Mouse (Mus musculus) common myeloid progenitor, adult 5-6 weeks (primary cell): ENCODE measurements around the gene Adcy1. TPM values are rescaled to one million over a fixed set of nuclear protein-coding genes. Genes with fewer than 3 reads are reported as not detected.

Experiments
- ATAC-seq: replicated peaks from 2 replicates; pipeline ENCODE4 v1.8.0; 2016; ENCODE audit warnings: low read depth, mild to moderate bottlenecking, moderate TSS enrichment, inconsistent platforms; ENCODE audit not compliant: poor library complexity, severe bottlenecking
- total RNA-seq: library from RNA; stranded (forward); fragments of 200-1000, 187-1606 nt; gene quantifications from 2 replicates; pipeline ENCODE4 v1.2.3, GENCODE M21; 2017

The Adcy1 gene
- total RNA-seq, 1 experiment from 2014 or later = not detected

DNA sequence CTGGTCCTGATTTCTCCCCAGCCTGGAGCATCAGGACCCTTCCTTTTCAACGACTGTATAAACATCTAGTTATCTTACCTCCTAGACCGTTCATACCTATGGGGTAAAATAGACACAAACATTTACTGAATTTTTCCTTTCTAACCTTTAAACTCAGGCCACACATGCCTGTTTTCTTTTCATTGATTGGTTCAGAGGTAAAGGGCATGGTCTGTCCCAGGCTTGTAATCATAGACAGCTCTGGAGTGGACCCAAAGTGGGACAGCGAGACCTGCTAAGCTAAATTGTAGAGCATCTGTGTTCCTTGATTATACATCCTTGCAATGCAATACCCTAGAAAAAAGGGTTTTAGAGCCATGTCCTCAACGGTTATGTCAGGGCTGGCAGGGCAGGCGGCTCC, 70.4 kb downstream of the Adcy1 start:
- no peak for ATAC-seq

DNA sequence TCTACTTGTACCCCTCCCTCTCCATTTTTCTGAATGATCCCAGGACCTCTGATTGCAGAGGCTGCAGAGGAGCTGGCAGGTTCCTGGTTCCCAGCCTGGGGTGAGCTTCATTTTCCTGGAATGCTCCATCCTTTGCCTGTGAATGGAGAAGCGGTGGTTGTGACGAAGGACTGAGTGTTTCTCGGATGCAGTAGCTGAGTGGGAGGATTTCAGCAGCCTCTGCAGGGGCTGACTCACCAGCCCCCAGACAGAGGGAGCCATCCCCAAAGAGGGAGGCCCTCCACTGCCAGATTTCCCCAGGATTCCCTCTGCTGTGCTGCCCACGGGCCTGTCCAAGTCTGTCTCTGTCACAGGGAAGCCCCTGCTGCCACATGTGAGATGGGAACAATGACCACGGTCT, 71.0 kb downstream of the Adcy1 start:
- ATAC-seq = no peak

DNA sequence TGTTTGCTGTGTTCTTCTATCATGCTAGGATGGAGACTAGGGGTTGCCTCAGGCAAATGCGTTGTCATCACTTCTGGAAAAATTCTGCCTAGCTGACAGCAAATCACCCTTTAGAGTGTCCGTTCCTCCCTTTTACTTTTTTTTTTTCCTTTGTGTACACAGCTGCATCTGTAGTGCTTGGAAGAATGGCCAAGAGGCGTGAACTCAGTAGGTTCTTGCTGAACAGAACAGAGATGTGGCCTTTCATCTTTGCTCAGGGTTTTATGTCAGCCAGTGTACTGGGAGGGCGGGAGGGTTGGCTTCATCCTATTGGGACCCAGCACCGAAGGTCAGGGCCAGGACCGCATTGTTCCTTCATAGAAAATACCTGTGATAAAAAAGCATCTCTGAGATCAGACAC, 72.0 kb downstream of the Adcy1 start:
- no peak for ATAC-seq

DNA sequence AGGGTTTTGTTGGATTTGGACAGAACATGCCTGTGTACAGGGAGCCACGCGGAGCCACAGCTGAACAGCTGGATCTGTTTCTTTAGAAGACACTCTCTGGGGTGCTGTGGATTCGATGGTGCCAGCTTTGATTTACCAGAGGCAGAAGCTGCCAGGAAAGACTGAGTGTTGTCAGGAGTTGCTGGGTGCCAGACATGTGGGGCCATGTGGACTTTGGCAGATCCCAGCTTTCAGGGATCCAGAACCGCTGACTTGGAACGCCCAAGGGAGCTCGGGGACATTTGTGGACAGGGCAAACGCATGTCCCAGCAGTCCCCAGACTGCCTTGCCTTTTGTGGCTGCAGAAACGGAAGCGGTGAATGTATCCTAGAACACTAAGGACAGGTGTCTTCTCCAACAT, 72.5 kb downstream of the Adcy1 start:
- ATAC-seq = no peak

DNA sequence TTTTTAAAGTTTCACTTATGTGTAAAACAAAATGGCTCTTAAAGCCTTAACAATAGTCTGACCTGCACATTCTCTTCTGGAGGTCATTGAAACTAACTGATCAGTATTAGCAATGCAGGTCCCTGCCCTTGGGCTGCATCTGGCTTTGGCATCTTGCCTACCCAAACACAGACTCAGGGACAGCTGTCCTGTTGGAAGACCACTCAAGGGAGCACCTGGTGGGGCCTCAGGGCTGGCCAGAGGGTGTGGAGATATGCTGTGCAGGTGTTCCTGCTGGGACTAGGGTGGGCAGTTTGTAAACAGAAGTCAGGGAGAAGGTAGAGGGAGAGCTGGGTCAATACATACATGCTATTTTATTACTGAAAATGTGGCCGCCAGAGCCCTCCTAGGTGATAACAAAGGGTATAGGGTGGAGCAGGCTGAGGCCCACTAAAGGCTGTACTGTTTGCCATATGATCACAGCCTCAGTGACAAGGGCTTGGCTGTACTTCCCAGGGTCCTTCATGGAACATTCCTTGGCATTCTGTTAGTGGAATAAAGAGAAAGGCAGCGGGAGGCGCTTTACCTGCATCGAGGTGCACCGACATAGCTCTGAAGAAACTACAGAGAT, 73.1 kb downstream of the Adcy1 start:
- ATAC-seq = no peak

DNA sequence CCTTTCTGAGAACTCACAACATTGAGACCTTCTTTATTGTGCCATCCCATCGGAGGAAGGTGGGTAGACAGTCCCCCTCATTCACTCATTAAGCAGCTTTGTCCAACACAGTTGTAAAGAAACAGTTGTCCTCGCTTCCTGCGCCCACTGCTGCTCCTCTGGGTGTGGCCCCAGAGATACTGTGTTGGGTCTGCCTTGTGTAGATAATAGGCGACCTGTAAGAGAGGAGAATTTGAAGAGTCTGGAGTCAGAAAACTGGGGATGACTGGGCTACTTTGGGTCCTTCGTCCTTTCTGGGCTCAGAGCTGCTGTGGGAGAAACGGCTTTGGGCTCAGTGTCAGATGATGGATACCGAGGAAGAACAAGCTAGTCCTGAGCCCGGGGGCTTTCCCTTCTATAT, 75.1 kb downstream of the Adcy1 start:
- no peak for ATAC-seq

DNA sequence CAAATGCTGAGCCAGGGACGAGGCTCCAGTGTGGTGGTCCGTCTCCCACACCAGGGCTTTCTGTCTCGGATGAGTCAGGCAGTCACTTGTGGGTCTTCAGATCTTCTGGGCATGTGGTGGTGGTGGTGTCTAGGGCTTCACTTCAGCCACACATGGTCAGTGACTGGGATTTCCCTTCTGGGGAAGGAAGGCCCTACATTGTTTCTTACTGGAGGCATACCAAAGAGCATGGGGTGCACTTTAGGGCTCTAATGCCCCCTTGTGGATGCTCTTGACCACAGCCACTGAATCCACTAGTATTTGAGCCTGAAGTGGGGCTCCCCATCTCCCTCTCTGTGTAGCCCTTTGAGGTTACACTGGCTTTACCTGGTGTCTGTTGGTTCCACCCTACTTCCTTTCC, 77.2 kb downstream of the Adcy1 start:
- peak; percentile 39; the same call in 1 of the 2 replicates for ATAC-seq

DNA sequence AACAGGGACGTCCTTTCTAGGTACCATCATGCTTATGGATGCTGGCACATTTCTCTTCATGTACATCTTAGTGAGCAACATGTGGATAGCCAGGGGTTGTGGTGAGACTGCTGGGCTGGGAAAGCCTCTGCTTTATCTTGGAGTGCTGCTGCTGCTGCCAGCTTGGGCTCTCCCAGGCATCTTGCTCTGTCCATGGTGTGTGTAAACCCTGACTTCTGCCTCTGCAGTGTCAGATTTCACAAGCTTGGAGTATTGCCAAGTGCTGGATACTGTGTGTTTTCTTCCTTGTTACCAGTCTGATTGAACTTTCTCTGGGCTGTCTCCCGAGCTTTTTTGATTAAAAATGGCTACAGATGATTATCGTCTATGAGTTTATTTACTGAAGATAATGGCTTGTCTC, 79.4 kb downstream of the Adcy1 start:
- no peak for ATAC-seq

DNA sequence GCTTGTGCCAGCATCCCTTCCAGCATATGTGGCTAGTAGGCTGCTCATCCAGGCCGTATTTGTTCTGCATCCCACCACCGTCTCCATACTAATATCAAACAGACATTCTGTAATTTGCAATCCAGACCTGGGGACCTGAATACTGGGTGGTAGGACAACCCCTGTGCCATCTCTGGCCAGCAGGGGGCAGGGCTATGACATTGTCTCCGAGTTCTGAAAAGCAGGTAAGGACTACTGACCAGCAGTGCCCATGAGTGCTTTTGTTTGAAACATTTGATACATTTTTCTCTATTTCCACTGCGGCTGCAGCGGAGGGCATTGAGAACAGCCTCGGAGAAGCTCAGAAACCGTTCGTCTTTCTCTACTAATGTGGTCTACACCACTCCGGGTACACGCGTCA, 81.1 kb downstream of the Adcy1 start:
- ATAC-seq = no peak

DNA sequence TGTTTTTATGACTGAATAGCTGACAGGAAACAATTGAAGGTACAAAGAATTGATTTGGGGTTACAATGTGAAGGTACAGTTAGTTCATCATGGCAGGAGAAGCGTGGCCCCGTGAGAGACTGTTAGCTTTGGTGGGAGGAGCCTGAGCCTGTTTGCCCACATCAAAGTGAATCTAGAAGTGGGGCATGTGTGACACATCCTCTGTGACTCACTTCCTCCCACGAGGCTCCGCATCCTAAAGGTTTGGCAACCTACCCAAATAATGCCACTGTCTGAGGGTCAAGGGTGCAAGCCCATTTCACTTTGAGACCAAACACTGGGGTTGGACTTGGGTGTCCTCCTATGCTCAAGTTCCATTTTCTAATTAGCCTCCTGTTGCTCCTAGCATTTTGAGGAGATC, 81.9 kb downstream of the Adcy1 start:
- ATAC-seq = no peak

DNA sequence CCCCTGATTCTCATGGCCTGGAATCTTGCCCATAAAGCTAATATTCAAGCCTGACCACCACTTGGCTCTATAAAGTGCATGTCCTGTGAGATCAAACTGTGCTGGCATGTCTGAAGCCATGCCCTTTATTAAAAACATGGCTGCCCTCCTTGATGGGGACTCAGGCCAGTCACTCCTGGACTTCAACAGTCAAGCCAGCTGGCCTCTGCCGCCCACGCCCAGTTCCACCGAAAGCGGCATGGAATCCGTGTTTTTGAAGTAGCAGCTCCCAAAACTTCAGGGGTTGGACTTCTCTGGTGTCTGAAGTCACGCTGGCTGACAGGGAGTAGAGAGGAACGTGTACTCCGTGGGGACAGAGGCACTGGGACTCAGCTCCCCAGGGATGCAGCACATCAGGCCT, 84.2 kb downstream of the Adcy1 start:
- no peak for ATAC-seq

DNA sequence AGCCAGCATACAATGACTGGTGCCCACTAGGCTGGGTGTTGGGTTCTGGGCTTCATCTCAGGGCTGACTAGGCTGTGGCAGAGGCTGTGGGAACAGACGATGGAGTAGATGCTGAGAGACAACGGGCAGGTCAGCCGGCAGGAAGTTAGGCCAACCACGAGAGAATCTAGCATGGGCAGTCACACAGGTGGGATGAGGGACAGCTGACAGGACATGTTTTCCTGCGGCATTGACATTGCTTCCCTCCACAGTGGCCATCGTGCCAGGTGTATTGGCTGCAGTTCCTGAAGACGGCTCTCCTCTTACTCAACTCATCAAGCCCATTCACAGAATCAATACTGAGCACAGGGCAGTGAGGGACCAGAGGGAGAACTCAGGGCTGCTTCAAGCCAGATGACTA, 84.7 kb downstream of the Adcy1 start:
- no peak for ATAC-seq

DNA sequence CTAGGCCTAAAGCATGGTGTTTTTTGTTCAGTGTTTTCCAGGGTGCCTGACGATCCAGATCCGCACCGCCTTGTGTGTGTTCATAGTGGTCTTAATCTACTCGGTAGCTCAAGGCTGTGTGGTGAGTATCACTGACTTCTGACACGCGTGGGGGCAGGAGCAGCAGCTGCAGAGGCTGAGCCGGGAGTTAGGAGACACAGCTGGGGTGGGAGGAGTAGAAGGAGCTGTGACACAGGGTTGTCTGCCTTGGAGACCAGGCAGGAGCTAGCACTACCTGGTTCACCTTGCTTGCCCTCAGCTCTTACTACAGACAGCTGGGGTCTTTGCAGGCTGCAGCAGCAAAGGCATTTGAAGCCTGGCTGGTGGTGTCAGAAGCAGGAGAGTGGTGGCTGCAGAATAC, 86.2 kb downstream of the Adcy1 start:
- no peak for ATAC-seq

DNA sequence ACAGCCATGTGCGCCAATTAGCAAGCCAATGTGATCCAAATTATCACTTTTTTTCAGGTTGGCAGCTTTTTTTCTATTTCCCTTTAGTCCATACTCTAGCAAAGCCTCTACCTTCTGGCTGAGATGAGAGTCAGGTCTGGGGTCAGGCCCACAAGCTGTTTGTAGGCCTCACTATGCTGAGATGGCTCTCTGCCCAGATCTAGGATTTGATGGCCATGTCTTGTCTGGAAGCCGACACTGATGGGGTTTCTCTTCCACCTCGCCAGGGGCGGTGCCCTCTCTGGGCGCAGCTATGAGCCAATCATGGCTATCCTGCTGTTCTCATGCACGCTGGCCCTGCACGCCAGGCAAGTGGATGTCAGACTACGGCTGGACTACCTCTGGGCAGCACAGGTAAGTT, 87.2 kb downstream of the Adcy1 start:
- ATAC-seq = no peak

DNA sequence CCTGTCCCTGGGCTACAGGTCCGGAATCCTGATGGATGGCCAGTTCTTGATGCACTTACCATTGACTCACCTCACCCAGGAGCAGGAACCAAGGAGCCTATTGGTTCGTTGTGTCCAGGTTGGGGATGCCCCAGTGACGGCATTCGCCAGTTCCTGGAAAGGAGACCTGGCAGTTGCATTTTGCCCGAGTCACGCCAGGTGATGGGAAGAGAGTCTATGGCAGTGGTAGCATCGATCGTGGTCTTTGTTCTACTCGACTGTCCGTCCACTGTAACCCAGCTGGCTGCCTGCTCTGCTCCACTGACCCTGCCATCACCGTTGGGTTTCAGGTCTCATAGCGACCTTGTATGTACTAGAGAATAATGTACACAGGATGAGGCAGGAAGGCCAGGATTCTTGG, 89.1 kb downstream of the Adcy1 start:
- ATAC-seq = no peak

DNA sequence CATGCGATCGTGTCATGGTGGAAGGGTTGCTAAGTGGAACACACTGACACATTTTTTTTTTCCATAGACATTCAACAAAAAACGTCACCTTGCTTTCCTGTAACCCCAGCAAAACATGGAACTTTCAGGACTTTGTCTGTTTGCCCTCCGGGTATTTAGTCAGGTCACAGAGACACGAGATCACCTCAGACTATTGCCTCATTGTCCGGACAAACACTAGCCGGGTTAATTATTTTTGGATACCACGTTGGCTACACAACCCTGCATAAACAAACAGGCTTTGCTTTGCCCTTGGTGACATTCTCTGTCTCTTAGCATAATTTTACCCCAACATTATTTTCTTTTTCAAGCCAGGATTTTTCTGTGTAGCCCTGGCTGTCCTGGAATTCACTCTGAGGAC, 89.8 kb downstream of the Adcy1 start:
- no peak for ATAC-seq

DNA sequence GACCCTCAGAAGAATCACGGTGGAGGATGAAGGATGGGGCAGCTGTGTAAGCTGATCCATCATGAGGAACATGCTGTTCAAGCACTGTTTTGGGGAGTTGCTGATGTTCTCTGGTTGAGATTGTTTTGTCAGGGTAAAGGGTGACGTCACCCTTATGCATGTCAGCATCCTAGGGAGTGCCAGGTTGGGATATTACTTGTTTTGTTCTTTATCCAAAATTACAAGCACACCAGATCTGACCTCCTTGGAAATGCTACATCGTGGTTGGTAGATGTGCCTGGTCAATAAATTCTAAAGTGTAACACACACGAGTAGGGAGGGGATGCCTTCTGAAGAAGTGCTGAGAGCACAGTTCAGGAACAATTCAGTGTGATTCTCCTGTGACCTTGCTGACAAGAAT, 93.1 kb downstream of the Adcy1 start:
- no peak for ATAC-seq

DNA sequence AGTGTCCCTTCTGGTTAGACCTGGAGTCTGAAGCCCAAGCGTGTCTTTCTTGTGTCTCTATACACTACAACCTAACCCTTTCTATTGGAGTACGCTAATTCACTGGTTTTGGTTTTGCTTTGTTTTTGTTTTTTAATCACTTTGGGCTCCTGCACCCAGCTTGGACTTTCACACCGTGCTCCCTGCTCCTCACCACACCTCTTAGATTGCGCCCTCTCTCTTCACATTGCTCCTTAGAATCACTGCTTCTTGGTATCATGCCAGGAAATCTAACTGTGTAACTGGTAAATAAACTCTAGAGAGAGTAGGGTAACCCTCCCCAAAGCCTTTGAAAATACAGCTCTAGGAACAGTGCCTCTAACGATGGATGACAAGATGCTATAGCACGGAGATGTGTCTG, 94.9 kb downstream of the Adcy1 start:
- no peak for ATAC-seq

DNA sequence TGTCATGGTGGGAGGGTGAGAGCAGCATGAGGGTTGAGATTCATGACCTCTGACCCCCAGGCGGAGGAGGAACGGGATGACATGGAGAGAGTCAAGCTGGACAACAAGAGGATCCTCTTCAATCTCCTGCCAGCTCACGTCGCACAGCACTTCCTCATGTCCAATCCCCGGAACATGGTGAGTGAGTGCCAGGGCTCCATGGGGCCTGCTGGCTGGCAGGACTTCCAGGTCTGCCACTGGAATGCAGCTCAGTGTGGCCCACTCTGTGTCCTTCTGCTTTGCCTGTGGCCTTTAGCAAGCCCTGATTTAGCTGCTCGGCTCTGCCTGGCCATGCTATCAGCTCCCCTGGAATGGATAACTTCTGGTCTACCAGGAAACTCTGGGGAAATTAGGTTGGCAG, 96.9 kb downstream of the Adcy1 start:
- no peak for ATAC-seq

DNA sequence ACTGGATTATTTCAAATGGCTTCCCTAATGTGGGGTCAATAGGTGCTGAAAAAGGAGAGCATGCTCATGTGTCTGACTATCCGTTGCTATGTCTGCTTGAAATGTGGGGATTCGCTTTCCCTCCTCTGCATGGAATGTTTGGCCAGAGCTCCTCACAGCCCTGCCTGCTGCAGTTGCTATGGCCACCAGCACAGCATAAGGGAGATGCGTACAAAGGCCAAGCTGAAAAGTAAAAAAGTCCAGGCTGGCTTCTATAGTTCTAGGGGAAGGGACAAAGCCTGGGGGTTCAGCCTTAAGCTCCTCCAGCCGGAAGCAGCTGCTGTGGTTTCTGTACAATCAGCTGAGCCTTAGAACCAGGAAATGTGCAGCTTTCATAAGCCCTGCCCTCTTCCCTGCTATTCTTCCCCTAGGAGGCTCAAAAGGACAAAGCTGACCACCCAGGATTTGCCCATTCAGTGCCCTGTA, 97.4 kb downstream of the Adcy1 start:
- ATAC-seq = 0 out of 2 replicates have a peak, but pooled peaks have one; percentile 29

DNA sequence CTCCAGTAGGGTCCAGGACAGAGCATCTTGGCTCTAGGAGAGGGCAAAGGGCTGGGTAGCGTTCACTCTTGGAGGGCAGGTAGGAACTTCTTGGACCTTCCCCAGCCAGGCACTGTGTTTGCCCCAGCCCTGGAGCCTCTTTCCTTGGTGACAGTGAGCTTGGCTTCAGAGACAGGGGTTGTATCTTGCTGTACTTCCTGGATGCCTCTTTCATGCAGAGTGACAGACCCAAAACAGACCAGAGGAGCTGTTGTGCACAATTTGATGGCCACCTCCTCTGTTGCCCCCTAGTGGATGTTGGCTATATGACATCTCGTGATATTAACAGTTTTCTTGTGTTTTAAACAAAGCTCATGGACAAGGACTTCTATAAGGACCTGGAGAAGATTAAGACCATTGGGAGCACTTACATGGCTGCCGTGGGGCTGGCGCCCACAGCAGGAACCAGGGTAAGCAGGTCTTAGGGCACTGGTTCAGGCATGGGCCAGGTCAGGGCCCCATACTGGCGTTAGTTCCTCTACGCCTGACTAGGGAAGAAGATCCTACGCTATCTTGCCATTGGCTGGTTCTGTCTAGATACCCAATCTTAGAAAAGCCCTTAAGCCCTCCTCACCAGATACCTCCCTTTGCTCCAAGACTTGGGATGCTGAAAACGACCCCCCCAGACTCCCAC, 98.3 kb downstream of the Adcy1 start:
- ATAC-seq = 0 out of 2 replicates have a peak, but pooled peaks have one; percentile 36

DNA sequence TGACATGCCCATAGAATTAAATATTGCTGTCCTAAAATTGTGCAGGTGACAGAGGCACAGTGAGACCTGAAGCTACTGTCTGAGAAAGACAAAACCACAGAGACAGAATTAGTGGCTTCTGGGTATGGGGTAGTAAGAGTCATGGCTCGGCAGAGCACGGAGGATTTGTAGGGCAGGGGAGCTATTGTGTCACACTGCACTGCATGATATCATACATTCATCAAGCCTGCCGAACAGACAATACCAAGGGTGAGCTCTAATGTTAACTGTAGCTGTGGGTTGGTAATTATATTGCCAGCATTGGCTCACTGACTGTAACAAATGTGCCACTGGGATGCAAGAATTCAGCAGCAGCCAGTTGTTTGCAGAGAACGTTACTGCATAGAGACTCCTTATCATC, 101.1 kb downstream of the Adcy1 start:
- ATAC-seq = no peak
